Mouse (Mus musculus) CH12.LX (cell line): ENCODE results near the gene Zfp523.

ENCODE experiments used
- CTCF ChIP-seq, 2 experiments: IDR thresholded peaks in 1 of 2; conservative IDR thresholded peaks in 1 of 2; 2 replicates each; pipeline ENCODE4 v1.5.1; 2011 to 2012; ENCODE audit warnings: low read depth in 2 of 2, low read length in 2 of 2, improper control_type of control experiment in 1 of 2, inconsistent platforms in 1 of 2, mild to moderate bottlenecking in 1 of 2, moderate library complexity in 1 of 2
- EP300 ChIP-seq: IDR thresholded peaks from 2 replicates; pipeline ENCODE4 v1.6.1; 2011; ENCODE audit warnings: low read length, improper control_type of control experiment
- GABPA ChIP-seq: IDR thresholded peaks from 2 replicates; pipeline ENCODE4 v1.6.1; 2012; ENCODE audit warnings: low read depth, low read length, improper control_type of control experiment, inconsistent platforms; ENCODE audit not compliant: insufficient replicate concordance
- MAFK ChIP-seq: IDR thresholded peaks from 2 replicates; pipeline ENCODE4 v1.6.1; 2011; ENCODE audit warnings: low read length, improper control_type of control experiment; ENCODE audit not compliant: insufficient replicate concordance
- RAD21 ChIP-seq: IDR thresholded peaks from 2 replicates; pipeline ENCODE4 v1.6.1; 2011; ENCODE audit warnings: low read depth, mild to moderate bottlenecking, low read length, improper control_type of control experiment, moderate library complexity
- TBP ChIP-seq: conservative IDR thresholded peaks from 2 replicates; pipeline ENCODE4 v1.6.1; 2011; ENCODE audit warnings: low read depth, low read length, improper control_type of control experiment
- ZMIZ1 ChIP-seq: IDR thresholded peaks from 2 replicates; pipeline ENCODE4 v1.6.1; 2012; ENCODE audit warnings: low read depth, mild to moderate bottlenecking, inconsistent platforms, low read length, improper control_type of control experiment

DNA sequence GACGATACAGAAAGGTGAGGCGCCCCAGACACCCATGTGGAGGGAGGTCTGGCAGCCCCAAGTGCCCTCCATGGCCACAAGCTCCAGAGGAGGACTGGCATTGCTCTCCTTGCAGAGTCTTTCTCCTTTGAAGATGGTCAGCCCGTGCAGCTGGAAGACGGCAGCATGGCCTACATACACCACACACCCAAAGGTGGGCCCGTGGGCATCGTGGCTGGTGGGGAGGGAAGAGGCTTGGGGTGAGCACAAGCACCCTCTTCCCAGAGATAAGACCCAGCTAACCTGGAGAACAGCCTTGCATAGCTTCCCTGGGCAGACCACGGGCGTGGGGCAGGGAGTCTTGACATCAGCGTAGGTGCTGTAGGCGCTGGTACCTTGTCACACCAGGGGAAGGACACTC, 18.1 kb downstream of the Zfp523 start:
- TF ChIP-seq EP300, result no peak
- no peak for TF ChIP-seq TBP
- no peak for TF ChIP-seq RAD21
- no peak for TF ChIP-seq MAFK
- TF ChIP-seq CTCF (conservative IDR thresholded peaks at IDR 0.05 in 1 of 2, IDR thresholded peaks at IDR 0.05 in 1 of 2; ENCODE audit: low read depth in 2 of 2, low read length in 2 of 2), result no peak
- TF ChIP-seq GABPA, result no peak
- TF ChIP-seq ZMIZ1, result no peak
